Mouse (Mus musculus) liver, embryonic 14.5 days (tissue): ENCODE results near the gene Slc17a5.

Experiments used
- CTCF ChIP-seq: IDR thresholded peaks from 2 replicates; pipeline ENCODE4 v1.5.1; 2016; ENCODE audit warnings: antibody characterized with exemption, low read depth, control low read depth
- EP300 ChIP-seq: IDR thresholded peaks from 2 replicates; pipeline ENCODE4 v1.6.1; 2016; ENCODE audit warnings: antibody characterized with exemption, low read depth

DNA sequence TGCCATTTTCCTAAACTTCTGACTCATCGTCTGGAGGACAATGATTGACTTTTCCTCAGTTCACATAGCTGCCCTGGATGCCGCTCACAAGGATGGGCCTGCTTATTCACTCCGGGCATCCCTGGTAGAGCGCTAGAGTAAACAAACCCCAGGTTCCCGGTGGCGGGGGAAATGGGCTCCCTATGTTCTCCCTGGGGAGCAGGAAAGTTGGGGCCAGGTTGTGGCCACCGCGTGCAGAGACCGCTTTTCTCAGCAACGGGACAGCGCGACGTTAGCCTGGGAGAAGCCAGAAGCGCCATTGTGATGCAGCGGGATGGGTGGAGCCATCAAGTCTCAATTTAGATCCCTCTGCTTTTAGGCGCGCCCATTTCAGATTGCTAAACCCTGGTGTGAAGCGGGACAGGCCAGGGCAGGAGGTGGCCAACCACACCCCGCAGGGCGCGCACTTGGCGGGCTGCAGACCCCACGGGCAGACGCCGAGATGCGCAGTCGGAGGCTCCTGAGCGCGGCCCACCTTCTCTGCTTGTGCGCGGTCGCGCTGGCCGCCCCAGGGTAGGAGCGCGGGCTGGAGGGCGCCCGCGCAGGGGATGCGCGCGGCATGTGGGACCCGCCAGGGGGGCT, 27.7 kb upstream of the Slc17a5 start, which contains the start of gene Cd109:
- TF ChIP-seq CTCF (no peak), EP300 (no peak)
